Mouse (Mus musculus): ENCODE results near the gene Usp37. TPM values are rescaled to one million over a fixed set of nuclear protein-coding genes. Genes with fewer than 3 reads are reported as not detected.
"Not testable (repeated sequence)": the region's sequence is repeated elsewhere in the genome, so short reads cannot be mapped to it uniquely, and the experiment has no call there.

Gene Usp37
- polyA plus RNA-seq, 1 experiment = 1.2 TPM

DNA sequence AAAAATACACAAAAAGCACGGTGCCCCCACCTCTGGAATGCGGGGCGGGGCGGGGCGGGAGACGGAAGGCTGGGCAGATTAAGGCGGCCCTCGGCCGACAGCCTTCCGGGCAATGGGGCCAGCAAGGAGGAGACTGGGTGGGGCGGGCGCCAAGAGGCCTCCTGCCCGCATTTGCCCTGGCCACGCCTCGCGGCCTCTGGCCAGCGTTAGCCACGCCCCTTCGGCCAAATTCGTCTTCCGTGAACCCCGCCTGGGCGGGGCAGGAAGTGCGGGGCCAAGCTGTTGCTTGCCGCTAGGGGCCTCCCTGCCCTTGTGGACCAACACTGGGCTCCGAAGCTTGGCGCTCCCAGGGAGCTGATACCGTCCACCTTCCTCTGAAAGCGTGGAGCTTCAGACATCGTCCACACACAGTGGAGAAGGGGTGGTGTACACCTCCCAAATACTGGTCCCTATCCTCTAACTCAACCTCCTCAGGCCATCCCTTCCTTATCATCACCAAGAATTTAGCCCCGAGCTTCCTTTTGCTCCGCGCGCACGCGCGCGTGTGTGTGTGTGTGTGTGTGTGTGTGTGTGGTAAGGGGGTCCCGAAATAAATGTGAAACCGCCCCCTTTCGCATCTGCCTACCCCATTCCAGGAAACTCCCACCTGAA is 146.7 kb downstream of the Usp37 start:
- H3K4me1 ChIP-seq (ENCODE audit: control insufficient read depth, insufficient read depth, insufficient read length, low read length) = peaks cover 9% of the 10 kb centered on the region
- peak overlapping the region; percentile 96 for H3K27ac ChIP-seq (ENCODE audit: insufficient read depth, low read depth, low read length)
- under 1% methylated on average over 41 of the region's 41 CpGs for WGBS
- TF ChIP-seq CTCF (IDR thresholded peaks at IDR 0.05; ENCODE audit: extremely low read depth, insufficient read length, insufficient replicate concordance, low read depth, low read length) = peak; percentile 77; the same call in 1 of the 2 replicates
- TF ChIP-seq POLR2A (IDR thresholded peaks at IDR 0.05; ENCODE audit: low read depth, low read length) = peak; percentile 85
- no peaks in the 10 kb centered on the region for H3K27me3 ChIP-seq (ENCODE audit: control insufficient read depth, insufficient read depth, low read length)
- H3K36me3 ChIP-seq (ENCODE audit: control insufficient read depth, insufficient read depth, low read length) = peaks cover 18% of the 10 kb centered on the region
- peak overlapping the region; percentile 59 for H3K4me3 ChIP-seq (ENCODE audit: low read depth, low read length)

DNA sequence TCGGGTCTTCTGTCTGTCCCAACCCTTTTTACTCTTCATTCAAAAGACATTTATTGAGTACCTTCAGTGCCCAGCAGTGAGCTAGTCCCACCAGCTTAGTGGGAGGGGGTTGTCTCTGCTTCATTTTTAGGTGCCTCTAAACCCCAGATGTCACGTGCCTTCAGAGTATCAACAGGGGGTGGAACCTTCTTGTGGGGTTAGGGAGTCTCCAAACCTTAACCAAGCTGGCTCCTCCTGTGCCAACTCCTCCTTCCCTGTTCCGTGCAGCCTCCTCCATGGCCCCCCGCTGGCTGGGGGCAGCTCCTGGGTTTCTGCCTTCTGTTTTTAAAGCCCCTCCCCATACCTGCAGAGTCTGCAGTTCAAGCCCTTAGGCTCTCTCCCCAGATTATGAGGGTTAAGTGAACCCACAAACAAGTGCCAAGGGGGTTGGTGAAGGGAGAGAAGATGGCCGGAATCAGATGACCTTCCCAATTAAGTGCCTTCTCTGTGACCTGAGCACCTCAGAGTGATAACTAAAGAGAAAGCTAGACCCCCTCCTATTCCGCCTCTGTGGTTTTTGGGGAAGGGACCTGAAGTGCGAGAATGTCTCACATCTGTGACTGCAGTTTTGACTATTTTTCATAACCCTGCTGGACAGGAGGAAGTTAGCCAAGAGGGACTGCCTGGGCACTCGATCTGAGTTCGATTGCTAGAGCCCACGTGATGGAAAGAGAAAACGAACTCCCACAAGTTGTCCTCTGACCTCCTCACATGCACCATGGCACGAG is 147.4 kb downstream of the Usp37 start:
- peaks cover 18% of the 10 kb centered on the region for H3K36me3 ChIP-seq (ENCODE audit: control insufficient read depth, insufficient read depth, low read length)
- H3K27ac ChIP-seq (ENCODE audit: insufficient read depth, low read depth, low read length) = peak overlapping the region; percentile 83
- H3K4me1 ChIP-seq (ENCODE audit: control insufficient read depth, insufficient read depth, insufficient read length, low read length); H3K27me3 ChIP-seq (ENCODE audit: control insufficient read depth, insufficient read depth, low read length): not testable (repeated sequence)
- H3K4me3 ChIP-seq (ENCODE audit: low read depth, low read length) = peak overlapping the region; percentile 59
- WGBS = 14% methylated on average over 12 of the region's 12 CpGs

DNA sequence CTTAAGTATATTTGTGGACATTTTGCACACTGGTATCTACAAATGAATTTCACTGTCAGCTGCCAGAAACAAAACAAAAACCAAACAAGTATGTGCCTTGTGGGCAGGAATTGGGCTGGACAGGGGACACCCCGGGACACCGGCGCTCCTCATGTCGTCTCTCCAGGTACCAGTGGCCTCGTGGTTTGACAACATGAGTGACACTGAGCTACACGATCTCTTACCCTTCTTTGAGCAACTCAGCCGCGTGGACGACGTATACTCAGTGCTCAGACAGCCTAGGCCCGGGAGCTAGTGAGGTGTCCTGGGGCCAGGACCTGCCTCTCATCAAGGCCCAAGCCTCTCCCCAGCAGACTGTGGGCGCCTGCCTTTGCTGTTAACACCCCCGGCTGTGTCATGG is 148.8 kb downstream of the Usp37 start:
- Histone ChIP-seq H3K4me1 (ENCODE audit: control insufficient read depth, insufficient read depth, insufficient read length, low read length) (peaks cover 6% of the 10 kb centered on the region), H3K27me3 (ENCODE audit: control insufficient read depth, insufficient read depth, low read length) (no peaks in the 10 kb centered on the region), H3K4me3 (ENCODE audit: low read depth, low read length) (no peak overlapping the region), H3K36me3 (ENCODE audit: control insufficient read depth, insufficient read depth, low read length) (peaks cover 18% of the 10 kb centered on the region), H3K27ac (ENCODE audit: insufficient read depth, low read depth, low read length) (no peak overlapping the region)
- TF ChIP-seq CTCF (IDR thresholded peaks at IDR 0.05; ENCODE audit: extremely low read depth, insufficient read length, insufficient replicate concordance, low read depth, low read length) = no peak
- TF ChIP-seq POLR2A (IDR thresholded peaks at IDR 0.05; ENCODE audit: low read depth, low read length) = no peak
- 83% methylated on average over 13 of the region's 13 CpGs for WGBS

DNA sequence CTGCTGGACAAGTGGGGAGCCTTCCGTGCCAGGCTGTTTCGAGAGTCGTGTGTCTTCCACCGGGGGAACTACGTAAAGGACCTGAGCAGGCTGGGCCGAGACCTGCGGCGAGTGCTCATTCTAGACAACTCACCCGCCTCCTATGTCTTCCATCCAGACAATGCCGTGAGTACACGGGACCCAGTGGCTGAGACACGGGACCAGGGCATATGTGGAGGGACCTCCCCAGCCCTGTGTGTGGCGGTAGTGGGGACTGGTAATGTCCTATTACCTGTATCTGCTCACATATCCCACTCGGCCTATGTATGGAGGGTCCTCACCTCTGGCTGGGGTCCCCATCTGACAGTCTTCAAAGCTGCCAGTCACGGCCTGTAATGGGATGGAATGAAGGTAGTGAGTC is 149.2 kb downstream of the Usp37 start:
- TF ChIP-seq CTCF (IDR thresholded peaks at IDR 0.05; ENCODE audit: extremely low read depth, insufficient read length, insufficient replicate concordance, low read depth, low read length) (no peak), POLR2A (IDR thresholded peaks at IDR 0.05; ENCODE audit: low read depth, low read length) (no peak)
- 91% methylated on average over 15 of the region's 15 CpGs for WGBS
- Histone ChIP-seq H3K27me3 (ENCODE audit: control insufficient read depth, insufficient read depth, low read length) (no peaks in the 10 kb centered on the region), H3K27ac (ENCODE audit: insufficient read depth, low read depth, low read length) (no peak overlapping the region), H3K4me3 (ENCODE audit: low read depth, low read length) (no peak overlapping the region), H3K36me3 (ENCODE audit: control insufficient read depth, insufficient read depth, low read length) (peaks cover 18% of the 10 kb centered on the region), H3K4me1 (ENCODE audit: control insufficient read depth, insufficient read depth, insufficient read length, low read length) (peaks cover 6% of the 10 kb centered on the region)

DNA sequence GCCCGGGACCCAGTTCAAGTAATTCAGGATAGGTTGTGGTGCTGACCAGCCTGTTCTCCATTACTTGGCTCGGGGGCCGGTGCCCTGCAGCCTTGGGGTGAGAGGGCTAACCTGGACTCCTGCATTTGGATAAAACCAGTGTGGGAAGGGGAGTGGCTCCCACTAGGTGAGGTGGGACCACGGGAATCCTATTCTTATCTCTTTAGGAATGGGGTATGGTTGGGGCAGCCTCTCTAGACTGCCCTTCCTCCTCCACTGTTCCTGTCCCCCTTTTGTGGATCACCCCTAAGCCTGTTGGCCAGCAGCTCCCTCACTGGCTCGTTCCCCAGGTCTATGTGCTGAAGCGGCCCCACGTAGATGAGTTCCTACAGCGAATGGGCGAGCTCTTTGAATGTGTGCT is 149.8 kb downstream of the Usp37 start:
- Histone ChIP-seq H3K4me1 (ENCODE audit: control insufficient read depth, insufficient read depth, insufficient read length, low read length) (peaks cover 10% of the 10 kb centered on the region), H3K27me3 (ENCODE audit: control insufficient read depth, insufficient read depth, low read length) (no peaks in the 10 kb centered on the region), H3K4me3 (ENCODE audit: low read depth, low read length) (no peak overlapping the region), H3K27ac (ENCODE audit: insufficient read depth, low read depth, low read length) (no peak overlapping the region), H3K36me3 (ENCODE audit: control insufficient read depth, insufficient read depth, low read length) (peaks cover 18% of the 10 kb centered on the region)
- 85% methylated on average over 9 of the region's 9 CpGs for WGBS
- TF ChIP-seq CTCF (IDR thresholded peaks at IDR 0.05; ENCODE audit: extremely low read depth, insufficient read length, insufficient replicate concordance, low read depth, low read length) (no peak), POLR2A (IDR thresholded peaks at IDR 0.05; ENCODE audit: low read depth, low read length) (no peak)

DNA sequence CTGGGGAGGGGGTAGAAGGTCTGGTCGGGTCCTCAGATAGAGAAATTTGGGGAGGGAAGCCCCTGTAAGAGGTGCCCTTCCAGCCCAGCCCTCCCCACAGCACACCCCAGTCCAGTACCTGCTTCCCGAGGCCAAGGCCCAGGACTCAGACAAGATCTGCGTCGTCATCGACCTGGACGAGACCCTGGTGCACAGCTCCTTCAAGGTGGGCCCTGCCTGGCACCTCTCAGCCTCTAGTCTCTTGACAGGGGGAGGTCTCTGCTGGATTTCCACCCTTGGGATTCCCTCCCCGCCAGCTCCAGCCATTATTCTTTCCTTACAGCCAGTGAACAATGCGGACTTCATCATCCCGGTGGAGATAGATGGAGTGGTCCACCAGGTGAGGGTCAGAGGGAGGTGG is 150.4 kb downstream of the Usp37 start:
- TF ChIP-seq POLR2A (IDR thresholded peaks at IDR 0.05; ENCODE audit: low read depth, low read length) (no peak), CTCF (IDR thresholded peaks at IDR 0.05; ENCODE audit: extremely low read depth, insufficient read length, insufficient replicate concordance, low read depth, low read length) (no peak)
- no peaks in the 10 kb centered on the region for H3K27me3 ChIP-seq (ENCODE audit: control insufficient read depth, insufficient read depth, low read length)
- no peak overlapping the region for H3K27ac ChIP-seq (ENCODE audit: insufficient read depth, low read depth, low read length)
- H3K36me3 ChIP-seq (ENCODE audit: control insufficient read depth, insufficient read depth, low read length) = peaks cover 18% of the 10 kb centered on the region
- peaks cover 10% of the 10 kb centered on the region for H3K4me1 ChIP-seq (ENCODE audit: control insufficient read depth, insufficient read depth, insufficient read length, low read length)
- H3K4me3 ChIP-seq (ENCODE audit: low read depth, low read length) = peak overlapping the region; percentile 98; the same call in 1 of the 2 replicates
- 83% methylated on average over 9 of the region's 9 CpGs for WGBS

DNA sequence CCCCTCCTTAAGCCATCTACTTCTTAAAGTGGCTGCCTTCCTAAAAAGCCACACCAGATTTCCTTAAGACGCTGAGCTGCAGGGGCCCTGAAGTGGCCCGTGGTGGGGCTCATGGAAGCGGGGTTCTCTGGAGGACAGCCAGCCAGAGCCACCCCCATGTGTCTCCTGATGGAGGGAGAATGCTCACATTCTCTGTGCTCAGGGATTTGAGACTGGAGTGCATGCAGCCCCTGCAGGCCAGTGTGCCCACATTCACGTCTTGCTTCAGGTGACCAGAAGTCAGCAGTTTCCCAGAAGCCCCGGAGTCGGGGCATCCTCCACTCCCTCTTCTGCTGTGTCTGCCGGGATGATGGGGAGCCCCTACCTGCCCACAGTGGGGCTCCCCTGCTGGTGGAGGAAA is 151.1 kb downstream of the Usp37 start:
- 11% methylated on average over 7 of the region's 7 CpGs for WGBS
- TF ChIP-seq CTCF (IDR thresholded peaks at IDR 0.05; ENCODE audit: extremely low read depth, insufficient read length, insufficient replicate concordance, low read depth, low read length) (no peak), POLR2A (IDR thresholded peaks at IDR 0.05; ENCODE audit: low read depth, low read length) (no peak)
- Histone ChIP-seq H3K27me3 (ENCODE audit: control insufficient read depth, insufficient read depth, low read length) (no peaks in the 10 kb centered on the region), H3K27ac (ENCODE audit: insufficient read depth, low read depth, low read length) (peak overlapping the region; percentile 84), H3K36me3 (ENCODE audit: control insufficient read depth, insufficient read depth, low read length) (peaks cover 18% of the 10 kb centered on the region), H3K4me3 (ENCODE audit: low read depth, low read length) (peak overlapping the region; percentile 98), H3K4me1 (ENCODE audit: control insufficient read depth, insufficient read depth, insufficient read length, low read length) (peaks cover 10% of the 10 kb centered on the region)
